Mouse (Mus musculus) olfactory bulb, adult 2 months (tissue): ENCODE data around the gene AU018091.

Experiments used
- CTCF ChIP-seq: fragments of 200-500 bp; IDR thresholded peaks from 2 replicates; pipeline ENCODE4 v1.5.1; 2012; ENCODE audit warnings: low read depth, mild to moderate bottlenecking, low read length, moderate library complexity; ENCODE audit not compliant: insufficient read depth
- POLR2A ChIP-seq: fragments of 200-500 bp; IDR thresholded peaks from 2 replicates; pipeline ENCODE4 v1.6.1; 2012; ENCODE audit warnings: mild to moderate bottlenecking, low read depth, low read length, moderate library complexity; ENCODE audit not compliant: insufficient read depth

DNA sequence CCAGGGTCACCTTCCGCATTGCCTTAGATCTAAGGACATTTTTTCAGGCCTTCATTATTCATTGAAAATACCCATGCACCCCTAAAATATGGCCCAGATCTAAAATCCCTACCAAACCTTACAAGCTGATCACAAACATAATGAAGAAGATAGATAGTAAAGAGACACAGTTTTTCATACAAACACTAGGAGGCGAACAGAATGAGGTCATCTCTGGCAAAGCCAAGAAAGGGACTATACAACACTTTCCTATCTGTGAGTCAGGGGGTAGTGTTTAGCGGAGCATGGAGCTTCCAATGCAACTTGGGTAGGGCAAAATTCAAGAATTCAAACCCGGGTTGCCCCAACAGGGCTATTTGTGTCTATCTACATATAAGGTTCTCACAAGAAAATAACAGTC lies 35.6 kb upstream of the AU018091 start:
- no peak for TF ChIP-seq POLR2A
- no peak for TF ChIP-seq CTCF
